Mouse (Mus musculus) G1E (cell line): ENCODE results near the gene Podxl. TPM values are rescaled to one million over a fixed set of nuclear protein-coding genes. Genes with fewer than 3 reads are reported as not detected.

Experiments
- ATAC-seq: 2 replicates; pipeline ENCODE4 v1.8.0; 2016; ENCODE audit warnings: mild to moderate bottlenecking; ENCODE audit not compliant: insufficient number of reproducible peaks, poor library complexity, low FRiP score, severe bottlenecking; ENCODE audit errors: extremely low read depth
- DNase-seq: peaks from one replicate; pipeline ENCODE4 v3.0.0; 2012; ENCODE audit warnings: low spot score
- H3K27me3 ChIP-seq: 2 replicates; pipeline ENCODE4 v1.6.1; 2012; ENCODE audit warnings: mild to moderate bottlenecking, low read length, inconsistent platforms; ENCODE audit not compliant: insufficient read depth
- H3K36me3 ChIP-seq: replicated peaks from 2 replicates; pipeline ENCODE3; 2012; ENCODE audit warnings: mild to moderate bottlenecking, inconsistent platforms
- H3K4me1 ChIP-seq: 2 replicates; pipeline ENCODE4 v1.6.1; 2012; ENCODE audit warnings: low read depth, low read length, inconsistent platforms, mixed read lengths; ENCODE audit not compliant: insufficient read depth
- H3K4me3 ChIP-seq: 2 replicates; pipeline ENCODE4 v1.5.1; 2012; ENCODE audit warnings: low read depth, mild to moderate bottlenecking, inconsistent platforms, low read length, moderate library complexity, mixed read lengths
- H3K9me3 ChIP-seq: replicated peaks from 2 replicates; pipeline ENCODE4 v1.6.1; 2012; ENCODE audit warnings: inconsistent platforms
- CTCF ChIP-seq: IDR thresholded peaks from 2 replicates; pipeline ENCODE4 v1.5.1; 2012; ENCODE audit warnings: low read depth, low read length, inconsistent platforms, mixed read lengths
- GATA1 ChIP-seq: IDR thresholded peaks from 2 replicates; pipeline ENCODE4 v1.6.1; 2012; ENCODE audit warnings: borderline replicate concordance, low read length, inconsistent platforms, mixed read lengths
- GATA2 ChIP-seq: IDR thresholded peaks from 2 replicates; pipeline ENCODE4 v1.6.1; 2012; ENCODE audit warnings: low read depth, low read length, inconsistent platforms, borderline replicate concordance
- POLR2AphosphoS5 ChIP-seq: IDR thresholded peaks from 2 replicates; pipeline ENCODE4 v1.6.1; 2012; ENCODE audit warnings: low read depth, low read length, inconsistent platforms; ENCODE audit not compliant: insufficient replicate concordance
- TAL1 ChIP-seq: conservative IDR thresholded peaks from 2 replicates; pipeline ENCODE4 v1.6.1; 2012; ENCODE audit warnings: low read depth, low read length, inconsistent platforms, mixed read lengths
- polyA plus RNA-seq: library from polyadenylated mRNA; stranded (reverse); fragments of >175 nt; gene quantifications from 2 replicates; pipeline ENCODE4 v1.2.3, GENCODE M21; 2012
- total RNA-seq, 2 experiments: library from RNA; stranded (forward) in 1 of 2; stranded (reverse) in 1 of 2; fragments of 200-1000 nt in 1 of 2; fragments of >200 nt in 1 of 2; fragmentation: Nextera tagmentation in 1 of 2; gene quantifications; 2 replicates each; pipeline ENCODE4 v1.2.3; 2014 to 2017

The Podxl gene
- total and polyA plus RNA-seq, 3 experiments, result 45.3 to 49.7 (median 46.1) TPM

DNA sequence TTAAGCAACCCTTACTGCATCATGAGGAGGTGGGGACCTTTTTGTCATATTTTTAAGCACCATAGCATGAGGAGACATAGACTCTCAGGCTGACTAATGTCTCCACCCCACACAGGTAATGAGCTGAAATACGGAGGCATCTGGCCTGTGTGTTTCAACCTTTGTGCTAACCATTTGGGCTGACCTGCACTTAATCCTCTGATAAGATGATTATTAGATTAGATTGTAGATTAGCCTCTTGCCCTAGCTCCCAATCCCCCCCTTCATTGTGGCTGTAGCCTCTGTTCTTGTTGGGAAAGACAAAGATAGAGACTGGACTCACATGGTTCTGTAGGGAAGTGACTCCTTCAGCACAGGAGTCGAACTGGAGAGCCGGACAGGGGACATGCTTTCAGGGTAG is 27.9 kb upstream of the Podxl start:
- no peaks in the 10 kb centered on the region for H3K9me3 ChIP-seq

DNA sequence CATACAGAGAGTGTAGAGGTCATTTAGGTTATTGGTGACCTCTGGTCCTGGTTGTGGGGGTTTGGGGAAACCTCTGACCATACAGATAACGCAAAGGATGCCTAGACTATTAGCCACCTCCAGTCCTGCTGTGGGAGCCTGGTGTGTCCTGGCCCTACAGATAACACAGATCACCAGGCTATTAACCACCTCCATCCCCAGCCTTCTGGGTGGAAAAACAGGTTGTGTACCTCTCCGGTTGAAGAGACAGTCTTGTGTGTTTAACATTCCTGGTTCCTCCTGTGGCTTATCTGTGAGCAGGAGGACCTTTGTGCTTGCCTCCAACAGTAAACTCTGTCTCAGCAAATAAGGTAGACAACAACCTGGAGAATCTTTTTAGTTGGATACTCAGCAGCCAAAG is 27.0 kb upstream of the Podxl start:
- DNase-seq, result no peak
- TF ChIP-seq GATA2, result no peak
- TF ChIP-seq CTCF, result no peak
- peak; percentile 89 for TF ChIP-seq TAL1

More for the DNA sequence above, 27.9 kb upstream of the Podxl start:
- Histone ChIP-seq H3K4me1 (peaks cover 87% of the 10 kb centered on the region), H3K27me3 (no peaks in the 10 kb centered on the region), H3K4me3 (no peak overlapping the region; the same call in 1 of the 2 replicates), H3K36me3 (no peaks in the 10 kb centered on the region)
- no peak for ATAC-seq
- no peak for DNase-seq
- no peak for TF ChIP-seq GATA1
- no peak for TF ChIP-seq TAL1
- TF ChIP-seq GATA2, result no peak
- TF ChIP-seq CTCF, result no peak
- TF ChIP-seq POLR2AphosphoS5, result no peak

DNA sequence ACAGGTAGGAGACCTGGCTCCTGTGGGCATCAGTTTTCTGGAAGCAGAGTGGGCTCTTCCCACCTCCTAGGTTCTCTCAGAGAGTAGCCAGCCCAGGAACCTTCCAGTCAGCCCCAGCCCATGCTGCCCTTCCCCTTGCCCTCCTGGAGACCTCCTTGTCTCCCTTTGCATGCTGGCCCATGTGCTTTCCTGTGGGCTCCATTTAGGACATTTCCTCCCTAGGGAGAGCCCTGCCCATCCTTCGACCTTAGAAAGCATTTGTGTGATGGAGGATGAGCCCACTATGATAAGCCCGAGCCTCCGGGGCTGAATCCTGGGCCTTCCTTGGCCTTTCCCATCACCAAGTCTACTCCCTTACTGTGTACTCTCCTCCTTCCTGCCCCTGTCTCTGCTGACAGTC is 25.5 kb upstream of the Podxl start:
- TF ChIP-seq TAL1, result no peak
- no peak for TF ChIP-seq POLR2AphosphoS5
- TF ChIP-seq CTCF, result no peak
- no peak for TF ChIP-seq GATA2
- TF ChIP-seq GATA1, result no peak
- peaks cover 86% of the 10 kb centered on the region for H3K4me1 ChIP-seq
- no peak overlapping the region for H3K4me3 ChIP-seq
- no peak for ATAC-seq
- no peak for DNase-seq
- no peaks in the 10 kb centered on the region for H3K36me3 ChIP-seq
- H3K9me3 ChIP-seq, result no peaks in the 10 kb centered on the region
- no peaks in the 10 kb centered on the region for H3K27me3 ChIP-seq

More for the DNA sequence above, 27.0 kb upstream of the Podxl start:
- no peaks in the 10 kb centered on the region for H3K27me3 ChIP-seq
- peak; percentile 41 for ATAC-seq
- peak overlapping the region; percentile 50; the same call in 1 of the 2 replicates for H3K4me3 ChIP-seq
- no peaks in the 10 kb centered on the region for H3K9me3 ChIP-seq
- no peaks in the 10 kb centered on the region for H3K36me3 ChIP-seq
- H3K4me1 ChIP-seq, result peaks cover 89% of the 10 kb centered on the region

DNA sequence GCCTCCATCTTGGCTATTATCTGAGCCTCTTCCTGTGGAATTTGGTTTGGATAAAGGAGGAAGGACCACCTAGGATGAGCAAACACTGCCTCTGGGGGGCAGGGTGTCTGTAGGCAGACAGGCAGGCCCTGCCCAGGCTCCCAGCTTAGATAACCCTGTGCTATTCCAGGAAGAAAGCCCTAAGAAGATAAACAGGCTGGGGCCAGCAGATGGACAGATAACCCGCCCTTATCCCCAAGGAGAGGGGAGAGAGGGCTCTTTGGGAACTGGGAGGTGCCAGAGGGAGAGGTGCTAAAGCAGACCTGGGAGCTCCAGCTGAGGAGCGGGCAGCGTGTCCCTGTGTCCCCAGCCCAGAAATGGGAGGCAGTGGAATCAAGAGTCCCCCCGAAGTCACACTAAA is 23.9 kb upstream of the Podxl start:
- Histone ChIP-seq H3K27me3 (no peaks in the 10 kb centered on the region), H3K9me3 (no peaks in the 10 kb centered on the region), H3K4me1 (peaks cover 74% of the 10 kb centered on the region), H3K4me3 (peak overlapping the region; percentile 47; the same call in 1 of the 2 replicates), H3K36me3 (no peaks in the 10 kb centered on the region)
- peak; percentile 30; the same call in 1 of the 2 replicates for ATAC-seq
- DNase-seq, result peak; percentile 35
- TF ChIP-seq TAL1, result peak; percentile 68; the same call in 1 of the 2 replicates
- TF ChIP-seq CTCF, result no peak

DNA sequence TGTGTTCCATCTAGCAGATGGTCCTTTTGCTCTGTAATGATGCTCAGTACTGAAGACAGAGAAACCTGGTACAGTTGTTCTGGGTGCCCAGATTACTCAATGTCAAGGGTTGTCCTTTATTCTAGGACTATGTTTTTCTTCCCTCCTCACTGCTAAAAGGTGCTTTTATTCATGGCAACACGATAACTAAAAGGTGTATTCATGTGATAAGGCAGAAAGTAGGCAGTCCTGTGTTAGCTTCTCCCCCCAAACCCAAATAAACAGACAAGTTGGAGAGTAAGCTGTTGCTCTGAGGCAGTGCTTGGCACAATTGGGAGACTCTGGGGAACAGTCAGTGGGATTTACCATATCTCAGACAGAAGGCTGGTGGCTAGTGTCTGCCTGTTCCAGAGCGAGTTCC is 22.3 kb upstream of the Podxl start:
- ATAC-seq (no peak), DNase-seq (no peak)
- peaks cover 59% of the 10 kb centered on the region for H3K4me1 ChIP-seq
- no peaks in the 10 kb centered on the region for H3K27me3 ChIP-seq
- H3K4me3 ChIP-seq, result no peak overlapping the region
- no peaks in the 10 kb centered on the region for H3K9me3 ChIP-seq
- no peak for TF ChIP-seq GATA1
- no peak for TF ChIP-seq POLR2AphosphoS5
- TF ChIP-seq TAL1, result no peak
- no peak for TF ChIP-seq GATA2
- TF ChIP-seq CTCF, result no peak
- no peaks in the 10 kb centered on the region for H3K36me3 ChIP-seq

DNA sequence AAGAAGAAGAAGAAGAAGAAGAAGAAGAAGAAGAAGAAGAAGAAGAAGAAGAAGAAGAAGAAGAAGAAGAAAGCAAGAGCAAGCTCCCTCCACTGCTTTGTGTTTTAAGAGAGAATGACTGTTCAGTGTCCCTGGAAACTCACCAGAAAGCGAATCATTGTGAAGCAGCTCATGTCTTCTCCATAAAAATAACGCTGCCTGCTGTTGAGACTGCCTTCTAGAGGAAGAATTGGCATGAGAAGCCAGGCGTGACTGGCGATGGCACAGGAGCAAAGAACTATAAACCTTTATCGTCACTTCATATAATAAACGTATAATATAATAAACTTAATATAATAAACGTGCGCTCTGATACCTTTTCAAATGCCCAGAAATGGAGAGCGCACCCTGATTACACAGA is 12.4 kb upstream of the Podxl start:
- H3K9me3 ChIP-seq, result peaks cover 3% of the 10 kb centered on the region
- TF ChIP-seq POLR2AphosphoS5, result no peak
- no peaks in the 10 kb centered on the region for H3K36me3 ChIP-seq
- no peaks in the 10 kb centered on the region for H3K27me3 ChIP-seq
- no peak for DNase-seq
- no peak overlapping the region for H3K4me3 ChIP-seq
- peaks cover 26% of the 10 kb centered on the region for H3K4me1 ChIP-seq
- no peak for ATAC-seq

DNA sequence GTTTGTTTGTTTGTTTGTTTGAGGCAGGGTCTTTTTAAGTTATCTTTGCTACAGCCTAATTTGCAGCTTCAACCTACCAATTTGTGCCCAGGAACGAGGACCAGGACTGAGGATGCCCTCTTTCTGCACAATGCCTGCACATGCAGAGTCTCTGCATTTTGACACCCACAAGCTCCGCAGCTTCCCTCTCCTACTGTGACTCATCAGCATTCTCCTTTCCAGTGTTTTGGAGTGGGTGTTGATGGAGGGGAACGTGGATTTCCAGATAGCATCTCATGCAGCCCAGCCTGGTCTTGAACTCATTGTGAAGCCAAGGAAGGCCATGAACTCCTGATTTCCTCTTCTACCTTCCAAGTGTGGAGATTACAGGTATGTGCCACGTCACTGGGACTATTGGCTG is 11.3 kb upstream of the Podxl start:
- no peak for ATAC-seq
- no peak for DNase-seq

More for the DNA sequence above, 11.3 kb upstream of the Podxl start:
- no peak overlapping the region for H3K4me3 ChIP-seq
- peaks cover 3% of the 10 kb centered on the region for H3K9me3 ChIP-seq
- H3K27me3 ChIP-seq, result no peaks in the 10 kb centered on the region
- H3K4me1 ChIP-seq, result peaks cover 26% of the 10 kb centered on the region
- no peak for TF ChIP-seq POLR2AphosphoS5
- TF ChIP-seq CTCF, result no peak
- TF ChIP-seq TAL1, result no peak
- no peak for TF ChIP-seq GATA2
- no peak for TF ChIP-seq GATA1
- no peaks in the 10 kb centered on the region for H3K36me3 ChIP-seq
